Mouse (Mus musculus) thymus, adult 2 months (tissue): ENCODE results near the gene Hip1.

Source experiments
- CTCF ChIP-seq: fragments of 200-500 bp; IDR thresholded peaks from 2 replicates; pipeline ENCODE4 v1.5.1; 2012; ENCODE audit warnings: mild to moderate bottlenecking, control low read depth, low read length, moderate library complexity, borderline replicate concordance; ENCODE audit not compliant: control insufficient read depth, poor library complexity, insufficient read depth; ENCODE audit errors: extremely low read depth
- POLR2A ChIP-seq: fragments of 200-500 bp; IDR thresholded peaks from 2 replicates; pipeline ENCODE4 v1.6.1; 2012; ENCODE audit warnings: mild to moderate bottlenecking, low read length, control low read depth, moderate library complexity; ENCODE audit not compliant: control insufficient read depth, poor library complexity, insufficient read depth; ENCODE audit errors: extremely low read depth

GRCm38 (mm10) chr5:135471747-135472146, 73.2 kb downstream of the Hip1 start:
- TF ChIP-seq CTCF (no peak), POLR2A (no peak)
